9 mouse cellular contexts compared by ENCODE assay signal in genomic region chr14:32599290-32600041, GRCm38 (mm10). TPM values are rescaled to one million over a fixed set of nuclear protein-coding genes. Genes with fewer than 3 reads are reported as not detected.
DNase-seq lines count a peak whose midpoint lies in the region; ATAC-seq and TF ChIP-seq lines count a peak whose summit lies in the region.
"Had no signal": no experiment of that assay in that cellular context is flagged by ENCODE, and none has a peak within 500 bp of the region (broad histone marks: within the 10 kb centered on the region; RNA-seq: fewer than 3 reads in every experiment).

Gene Prrxl1 (plus strand): TSS chr14:32599407.

- no peaks in the 10 kb centered on the region for H3K9me3 ChIP-seq in hindbrain, embryonic 15.5 days
- no peaks in the 10 kb centered on the region for H3K9me3 ChIP-seq in neural tube, embryonic 14.5 days (ENCODE audit: control insufficient read depth, low read length)

- ATAC-seq in hindbrain, embryonic 15.5 days (ENCODE audit: low FRiP score, low read depth) = peak; percentile 46; the same call in 1 of the 2 replicates
- peak; percentile 65; the same call in 1 of the 2 replicates for ATAC-seq in neural tube, embryonic 14.5 days (ENCODE audit: low read depth)

- TF ChIP-seq CTCF in layer of hippocampus, adult 2 months (conservative IDR thresholded peaks at IDR 0.05) = no peak

- peak within 1 kb of the TSS; percentile 75 for H3K4me2 ChIP-seq in hindbrain, embryonic 15.5 days
- H3K4me2 ChIP-seq in neural tube, embryonic 14.5 days (ENCODE audit: low read depth, low read length) = peak within 1 kb of the TSS; percentile 43

- peak within 1 kb of the TSS; percentile 32; the same call in 1 of the 2 replicates for H3K9ac ChIP-seq in hindbrain, embryonic 15.5 days
- H3K9ac ChIP-seq in neural tube, embryonic 14.5 days (replicated peaks; ENCODE audit: low read depth, low read length) = peak within 1 kb of the TSS; percentile 30

- H3K27ac ChIP-seq in layer of hippocampus, adult 2 months = no peak within 1 kb of the TSS
- peak within 1 kb of the TSS; percentile 67 for H3K27ac ChIP-seq in hindbrain, embryonic 15.5 days (replicated peaks)
- H3K27ac ChIP-seq in neural tube, embryonic 14.5 days (ENCODE audit: low read depth, low read length) = peak within 1 kb of the TSS; percentile 49

- WGBS in hindbrain, embryonic 15.5 days = under 1% methylated on average over 53 of the region's 53 CpGs
- under 1% methylated on average over 51 of the region's 53 CpGs for WGBS in neural tube, embryonic 14.5 days

- H3K4me3 ChIP-seq in layer of hippocampus, adult 2 months = peak within 1 kb of the TSS; percentile 9; the same call in 1 of the 2 replicates
- peak within 1 kb of the TSS; percentile 41 for H3K4me3 ChIP-seq in hindbrain, embryonic 15.5 days
- peak within 1 kb of the TSS; percentile 36 for H3K4me3 ChIP-seq in neural tube, embryonic 14.5 days (ENCODE audit: low read depth, low read length)

- H3K4me1 ChIP-seq in hindbrain, embryonic 15.5 days (replicated peaks) = peaks cover 36% of the 10 kb centered on the region
- H3K4me1 ChIP-seq in neural tube, embryonic 14.5 days (ENCODE audit: control insufficient read depth, insufficient read depth, low read length) = peaks cover 14% of the 10 kb centered on the region

- H3K36me3 ChIP-seq in hindbrain, embryonic 15.5 days = no peaks in the 10 kb centered on the region
- H3K36me3 ChIP-seq in neural tube, embryonic 14.5 days (ENCODE audit: control insufficient read depth, insufficient read depth, low read length) = no peaks in the 10 kb centered on the region

- H3K27me3 ChIP-seq in hindbrain, embryonic 15.5 days = peaks cover 69% of the 10 kb centered on the region
- peaks cover 29% of the 10 kb centered on the region for H3K27me3 ChIP-seq in neural tube, embryonic 14.5 days (ENCODE audit: control insufficient read depth, insufficient read depth, low read length)

- no peak for DNase-seq in layer of hippocampus, adult 2 months (ENCODE audit: low spot score in 2 of 2)
- no peak for DNase-seq in layer of hippocampus, postnatal 25 days (ENCODE audit: extremely low spot score in 1 of 2, low spot score in 1 of 2)
- peak; percentile 50 for DNase-seq in embryo, embryonic 9.5 days (ENCODE audit: extremely low spot score)
- no peak for DNase-seq in layer of hippocampus, adult 9-10 months (ENCODE audit: low spot score)
- no peak for DNase-seq in layer of hippocampus, adult 8-10 months (ENCODE audit: low spot score in 2 of 2)
- no peak for DNase-seq in left cerebral cortex, adult 18-20 months (ENCODE audit: low spot score in 2 of 2)

RNA-seq across cellular contexts. Expression of gene Prrxl1, which starts in this region (rescaled TPM):
- total RNA-seq in layer of hippocampus, adult 2 months (2021) = under 1 TPM in 1 of 2 experiments, not detected in 1; 0.15 TPM
- total RNA-seq in layer of hippocampus, postnatal 25 days (2021) = not detected
- 48.5 and 54.6 TPM in 2 replicates for polyA plus RNA-seq in hindbrain, embryonic 15.5 days (2015; fragmentation: Nextera tagmentation; extraction: Ambion mirVana)
- polyA plus RNA-seq in neural tube, embryonic 14.5 days (2014; fragmentation: Nextera tagmentation; extraction: Ambion mirVana) = 110 and 123 TPM in 2 replicates
- under 1 TPM in 3 of 4 experiments, not detected in 1; 0.21 to 0.54 (median 0.25) TPM for total RNA-seq in layer of hippocampus, adult 8-10 months (2022)
- total RNA-seq in left cerebral cortex, adult 18-20 months (2021) = under 1 TPM; 0.21 to 0.35 TPM
- polyA plus RNA-seq: liver, embryonic 16.5 days had no signal
